Mouse (Mus musculus): ENCODE data around the gene Oxt.

GRCm38 (mm10) chr2:130574960-130575359 lies 1.0 kb upstream of the Oxt start:
- no peak for TF ChIP-seq POLR2A (IDR thresholded peaks at IDR 0.05; ENCODE audit: extremely low read depth, insufficient read depth, low read length)
- no peak for TF ChIP-seq CTCF (IDR thresholded peaks at IDR 0.05; ENCODE audit: low read depth, low read length)
